Mouse (Mus musculus) liver, embryonic 11.5 days (tissue): ENCODE results near the gene A230072I06Rik. TPM values are rescaled to one million over a fixed set of nuclear protein-coding genes. Genes with fewer than 3 reads are reported as not detected.

Experiments used
- ATAC-seq: fragments of 200-750 bp; cut with Nextera tagmentation; replicated peaks from 2 replicates; pipeline ENCODE4 v1.8.0; 2017; ENCODE audit warnings: moderate number of reproducible peaks, mild to moderate bottlenecking, moderate TSS enrichment, moderate library complexity; ENCODE audit not compliant: low FRiP score
- DNase-seq: peaks from one replicate; pipeline ENCODE4 v3.0.0-alpha.2; 2017; ENCODE audit warnings: low spot score
- H3K27ac ChIP-seq: fragments of 300-500 bp; sonication (generic); 2 replicates; pipeline ENCODE4 v1.5.1; 2014; ENCODE audit warnings: mild to moderate bottlenecking, low read depth, low read length, control low read depth
- H3K27me3 ChIP-seq: fragments of 300-500 bp; sonication (generic); replicated peaks from 2 replicates; pipeline ENCODE4 v1.6.1; 2014; ENCODE audit warnings: low read length, mixed read lengths; ENCODE audit not compliant: control insufficient read depth, insufficient read depth
- H3K36me3 ChIP-seq: fragments of 300-500 bp; sonication (generic); 2 replicates; pipeline ENCODE4 v1.6.1; 2014; ENCODE audit warnings: mild to moderate bottlenecking, low read length, moderate library complexity, mixed read lengths; ENCODE audit not compliant: control insufficient read depth, insufficient read depth
- H3K4me1 ChIP-seq: fragments of 300-500 bp; sonication (generic); replicated peaks from 2 replicates; pipeline ENCODE4 v1.6.1; 2014; ENCODE audit warnings: low read length, mixed read lengths; ENCODE audit not compliant: control insufficient read depth, insufficient read depth
- H3K4me2 ChIP-seq: fragments of 300-500 bp; sonication (generic); 2 replicates; pipeline ENCODE4 v1.6.1; 2014; ENCODE audit warnings: mild to moderate bottlenecking, control low read depth, moderate library complexity
- H3K4me3 ChIP-seq: fragments of 300-500 bp; sonication (generic); 2 replicates; pipeline ENCODE4 v1.5.1; 2014; ENCODE audit warnings: low read depth, low read length, control low read depth
- H3K9ac ChIP-seq: fragments of 300-500 bp; sonication (generic); 2 replicates; pipeline ENCODE4 v1.6.1; 2014; ENCODE audit warnings: low read depth, low read length, control low read depth
- H3K9me3 ChIP-seq: fragments of 300-500 bp; sonication (generic); 2 replicates; pipeline ENCODE4 v1.6.1; 2016; ENCODE audit warnings: low read length, inconsistent platforms, mixed read lengths; ENCODE audit not compliant: control insufficient read depth
- WGBS: fragments of 180-500 bp; shearing (Covaris S2); extraction: QIAGEN DNeasy Blood & Tissue Kit; methylation state at CpG from one replicate; pipeline ENCODE4 v1.1.7; 2014; 5-methylcytosine and 5-hydroxymethylcytosine counted together
- polyA plus RNA-seq: library from polyadenylated mRNA; unstranded; fragments of >200 nt; fragmentation: Nextera tagmentation; extraction: Ambion mirVana; gene quantifications from 2 replicates; pipeline ENCODE4 v1.2.1, GENCODE M21; 2014

A230072I06Rik gene
- polyA plus RNA-seq, 1 experiment from 2014 or later = not detected

GRCm38 (mm10) chr8:12267863-12268262 is 10.8 kb upstream of the A230072I06Rik start:
- Histone ChIP-seq H3K9ac (no peak overlapping the region), H3K27ac (no peak overlapping the region), H3K36me3 (no peaks in the 10 kb centered on the region), H3K4me1 (no peaks in the 10 kb centered on the region), H3K9me3 (no peaks in the 10 kb centered on the region), H3K4me3 (no peak overlapping the region), H3K27me3 (no peaks in the 10 kb centered on the region; the same call in 1 of the 2 replicates), H3K4me2 (no peak overlapping the region)
- ATAC-seq (no peak), DNase-seq (no peak)
- WGBS = 79% methylated on average over 5 of the region's 5 CpGs

- 69% methylated on average over 14 of the region's 14 CpGs for WGBS
- Histone ChIP-seq H3K27ac (no peak overlapping the region), H3K4me2 (no peak overlapping the region), H3K9me3 (no peaks in the 10 kb centered on the region), H3K4me3 (no peak overlapping the region), H3K36me3 (no peaks in the 10 kb centered on the region), H3K4me1 (no peaks in the 10 kb centered on the region), H3K9ac (no peak overlapping the region), H3K27me3 (no peaks in the 10 kb centered on the region; the same call in 1 of the 2 replicates)
- DNase-seq = no peak
- no peak for ATAC-seq
Measured at GRCm38 (mm10) chr8:12268306-12268829, 10.3 kb upstream of the A230072I06Rik start.

GRCm38 (mm10) chr8:12279482-12280192 is 1.0 kb downstream of the A230072I06Rik start:
- Histone ChIP-seq H3K4me3 (no peak overlapping the region), H3K4me2 (no peak overlapping the region), H3K27me3 (no peaks in the 10 kb centered on the region), H3K36me3 (no peaks in the 10 kb centered on the region), H3K4me1 (no peaks in the 10 kb centered on the region), H3K9me3 (no peaks in the 10 kb centered on the region), H3K27ac (no peak overlapping the region), H3K9ac (no peak overlapping the region)
- WGBS = 57% methylated on average over 13 of the region's 13 CpGs
- DNase-seq = no peak
- no peak for ATAC-seq

DNA sequence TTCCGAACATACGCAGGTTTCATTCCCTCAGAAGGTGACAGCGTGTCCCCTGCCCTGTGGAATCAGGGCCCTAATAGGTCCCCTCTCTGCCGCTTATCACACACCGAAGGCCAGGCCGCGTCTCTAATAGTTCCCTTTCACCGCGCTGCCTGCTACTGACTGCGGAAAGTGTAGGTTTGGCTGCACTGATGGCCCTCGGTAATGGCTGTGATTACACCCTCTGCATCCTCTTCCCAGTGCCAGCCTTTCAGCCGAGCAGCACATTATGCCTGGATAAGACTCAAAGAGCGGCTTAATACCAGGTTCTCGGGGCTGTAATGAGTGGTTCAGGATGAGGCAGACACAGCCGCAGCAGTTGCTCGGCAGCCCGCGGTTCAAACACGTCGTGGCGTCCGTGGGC is 3.5 kb downstream of the A230072I06Rik start:
- WGBS = 76% methylated on average over 22 of the region's 22 CpGs
- DNase-seq (no peak), ATAC-seq (no peak)
- Histone ChIP-seq H3K27me3 (no peaks in the 10 kb centered on the region), H3K36me3 (no peaks in the 10 kb centered on the region), H3K27ac (no peak overlapping the region), H3K9me3 (no peaks in the 10 kb centered on the region), H3K9ac (no peak overlapping the region), H3K4me3 (no peak overlapping the region), H3K4me2 (no peak overlapping the region), H3K4me1 (no peaks in the 10 kb centered on the region)

DNA sequence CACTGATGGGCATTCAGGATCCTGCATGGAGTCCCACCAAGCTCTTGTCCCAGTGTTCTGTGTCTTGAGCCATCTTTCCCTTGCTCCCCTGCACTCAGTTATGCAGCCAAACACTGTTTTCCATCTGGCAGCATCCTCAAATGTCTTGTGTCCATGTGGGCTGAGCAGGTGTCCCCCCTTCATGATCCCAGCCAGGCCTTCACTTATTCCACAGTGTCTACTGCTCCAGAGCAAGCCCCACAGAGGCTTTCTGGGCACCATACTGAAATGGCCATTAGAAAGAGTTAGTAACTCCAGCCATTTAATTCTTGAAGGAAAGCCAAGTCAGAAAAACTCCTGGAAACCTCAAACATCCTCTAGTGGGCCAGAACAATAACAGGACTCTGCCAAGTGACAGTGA is 11.9 kb downstream of the A230072I06Rik start:
- DNase-seq = no peak
- no peaks in the 10 kb centered on the region for H3K27me3 ChIP-seq
- no peak overlapping the region for H3K27ac ChIP-seq
- H3K4me1 ChIP-seq = no peaks in the 10 kb centered on the region
- no peaks in the 10 kb centered on the region for H3K36me3 ChIP-seq
- H3K4me3 ChIP-seq = no peak overlapping the region
- H3K9me3 ChIP-seq = no peaks in the 10 kb centered on the region
- H3K9ac ChIP-seq = no peak overlapping the region
- no peak for ATAC-seq
- no peak overlapping the region for H3K4me2 ChIP-seq

GRCm38 (mm10) chr8:12298326-12298950 is 19.8 kb downstream of the A230072I06Rik start:
- ATAC-seq = no peak
- Histone ChIP-seq H3K27ac (no peak overlapping the region), H3K4me1 (no peaks in the 10 kb centered on the region), H3K36me3 (no peaks in the 10 kb centered on the region), H3K9ac (no peak overlapping the region), H3K4me3 (no peak overlapping the region), H3K9me3 (no peaks in the 10 kb centered on the region), H3K27me3 (no peaks in the 10 kb centered on the region), H3K4me2 (no peak overlapping the region)
- no peak for DNase-seq
- WGBS = 75% methylated on average over 10 of the region's 10 CpGs

DNA sequence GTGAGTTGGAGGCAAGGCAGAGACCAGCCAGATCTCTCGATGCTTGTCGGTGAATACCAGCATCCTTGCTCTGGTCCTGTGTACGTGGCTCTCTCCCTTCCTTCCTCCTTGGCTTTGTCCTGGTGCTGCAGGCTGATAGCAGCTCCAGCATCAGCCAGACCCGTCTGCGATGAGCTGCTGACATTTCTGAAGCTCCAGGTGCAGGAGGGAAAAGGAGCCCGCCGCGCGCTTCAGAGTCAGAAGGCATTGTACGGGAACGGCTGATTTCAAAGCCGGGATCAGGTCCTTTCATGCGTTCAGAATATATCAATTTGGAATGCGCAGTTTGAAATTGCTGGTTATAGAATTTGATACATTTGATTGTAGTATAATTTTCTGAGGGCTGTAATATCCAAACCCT is 23.4 kb downstream of the A230072I06Rik start:
- Histone ChIP-seq H3K4me2 (no peak overlapping the region), H3K9ac (no peak overlapping the region), H3K27me3 (no peaks in the 10 kb centered on the region), H3K36me3 (no peaks in the 10 kb centered on the region), H3K4me1 (no peaks in the 10 kb centered on the region), H3K4me3 (no peak overlapping the region), H3K9me3 (no peaks in the 10 kb centered on the region), H3K27ac (no peak overlapping the region)
- 69% methylated on average over 14 of the region's 14 CpGs for WGBS
- ATAC-seq (no peak), DNase-seq (no peak)

DNA sequence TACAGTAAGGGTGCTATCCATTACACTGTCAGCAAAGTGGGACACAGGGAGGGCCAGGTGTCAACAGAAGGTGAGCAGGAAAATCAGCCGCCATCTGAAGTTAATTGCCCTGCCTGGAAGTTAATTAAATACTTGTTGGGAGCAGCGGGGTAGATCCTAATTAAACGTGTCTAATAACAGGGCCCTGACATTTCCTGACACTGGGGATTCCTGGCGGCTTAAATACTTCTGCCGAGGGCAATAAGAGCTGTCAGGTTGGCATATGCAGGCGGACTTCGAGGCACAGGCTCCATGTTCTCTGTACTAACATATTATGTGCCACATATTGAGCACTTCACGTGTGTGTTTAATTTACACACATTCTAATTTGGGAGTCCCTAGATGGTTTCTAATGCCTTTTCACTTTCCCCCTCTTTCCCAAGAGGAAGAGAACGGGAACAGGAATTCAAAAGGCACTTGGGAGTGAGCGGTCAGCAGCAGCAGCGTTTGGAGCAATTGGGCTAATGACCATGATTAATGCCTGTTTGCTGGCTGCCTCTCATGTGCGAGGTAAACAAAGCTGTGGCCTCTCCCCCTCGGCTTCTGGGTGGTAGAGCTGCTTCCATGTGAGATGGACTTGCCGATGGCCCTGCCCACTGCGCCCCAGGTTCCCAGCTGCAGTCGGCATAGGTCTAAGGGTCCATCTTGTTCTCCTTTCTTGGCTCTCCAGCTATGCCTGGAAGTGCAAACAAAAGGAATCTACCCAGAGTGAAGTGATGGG is 34.5 kb downstream of the A230072I06Rik start:
- H3K27me3 ChIP-seq = peaks cover 4% of the 10 kb centered on the region; the same call in 1 of the 2 replicates
- DNase-seq (no peak), ATAC-seq (no peak)
- no peak overlapping the region for H3K4me2 ChIP-seq
- H3K4me3 ChIP-seq = no peak overlapping the region
- no peak overlapping the region for H3K27ac ChIP-seq
- WGBS = 54% methylated on average over 16 of the region's 16 CpGs
- no peaks in the 10 kb centered on the region for H3K36me3 ChIP-seq
- H3K9me3 ChIP-seq = no peaks in the 10 kb centered on the region
- no peaks in the 10 kb centered on the region for H3K4me1 ChIP-seq
- no peak overlapping the region for H3K9ac ChIP-seq
